Mouse (Mus musculus) mouse trophoblast stem cell (cell line): ENCODE data around the gene Szrd1.

ENCODE experiments used
- in situ Hi-C, 2 experiments: fragments of 300-500 bp; cut with MseI, MboI; formaldehyde crosslinking; loops; 2 replicates in 1 of 2; 3 replicates in 1 of 2; pipeline ENCODE4 v1.15.1; 2025

Szrd1 gene

DNA sequence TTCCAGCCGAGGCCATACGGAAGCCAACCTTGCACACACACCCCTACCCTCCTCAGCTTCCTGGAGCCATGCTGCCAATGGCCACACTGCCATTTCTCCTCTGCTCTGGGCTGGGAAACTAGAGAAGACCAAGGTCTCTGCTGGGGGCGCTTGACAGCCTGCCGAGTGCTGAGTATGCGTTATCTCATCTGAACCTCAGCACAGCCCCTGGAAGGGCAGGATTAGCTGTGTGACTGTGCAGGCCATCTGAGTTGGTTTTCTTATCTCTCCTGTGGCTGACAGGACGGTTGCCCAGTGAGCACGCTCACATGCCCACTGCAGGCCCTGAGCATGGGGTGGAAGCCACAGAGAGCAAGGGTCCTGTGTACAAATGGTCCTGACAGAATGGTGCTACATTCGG is 70.9 kb downstream of the Szrd1 start:
- in situ Hi-C loops: no loop called here

DNA sequence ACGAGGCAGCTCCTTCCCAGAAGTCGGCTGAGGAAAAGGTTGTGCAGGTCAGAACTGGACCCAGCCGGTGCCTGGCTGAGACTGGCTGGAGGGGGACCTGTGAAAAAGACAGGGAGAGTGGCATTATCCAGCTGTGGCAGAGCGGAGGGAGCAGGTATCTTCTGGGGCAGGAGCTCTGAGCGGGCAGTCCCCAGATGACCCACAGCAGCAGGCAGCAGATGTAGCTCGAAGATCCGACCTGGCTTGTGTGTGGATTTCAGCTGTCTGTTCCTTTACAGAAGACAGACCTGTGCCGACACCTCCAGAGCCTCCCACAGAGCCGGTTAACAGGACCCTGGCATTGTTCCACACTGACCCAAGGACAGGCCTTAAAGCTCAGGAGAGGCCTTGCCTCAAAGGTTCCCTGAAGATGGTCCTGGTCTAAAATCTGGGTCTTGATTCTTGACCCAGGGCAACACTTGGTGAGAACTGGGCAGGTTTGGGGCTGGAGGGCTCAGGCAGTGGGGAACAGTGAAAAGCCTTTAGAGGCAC is 72.0 kb downstream of the Szrd1 start:
- in situ Hi-C loops: no loop called here

DNA sequence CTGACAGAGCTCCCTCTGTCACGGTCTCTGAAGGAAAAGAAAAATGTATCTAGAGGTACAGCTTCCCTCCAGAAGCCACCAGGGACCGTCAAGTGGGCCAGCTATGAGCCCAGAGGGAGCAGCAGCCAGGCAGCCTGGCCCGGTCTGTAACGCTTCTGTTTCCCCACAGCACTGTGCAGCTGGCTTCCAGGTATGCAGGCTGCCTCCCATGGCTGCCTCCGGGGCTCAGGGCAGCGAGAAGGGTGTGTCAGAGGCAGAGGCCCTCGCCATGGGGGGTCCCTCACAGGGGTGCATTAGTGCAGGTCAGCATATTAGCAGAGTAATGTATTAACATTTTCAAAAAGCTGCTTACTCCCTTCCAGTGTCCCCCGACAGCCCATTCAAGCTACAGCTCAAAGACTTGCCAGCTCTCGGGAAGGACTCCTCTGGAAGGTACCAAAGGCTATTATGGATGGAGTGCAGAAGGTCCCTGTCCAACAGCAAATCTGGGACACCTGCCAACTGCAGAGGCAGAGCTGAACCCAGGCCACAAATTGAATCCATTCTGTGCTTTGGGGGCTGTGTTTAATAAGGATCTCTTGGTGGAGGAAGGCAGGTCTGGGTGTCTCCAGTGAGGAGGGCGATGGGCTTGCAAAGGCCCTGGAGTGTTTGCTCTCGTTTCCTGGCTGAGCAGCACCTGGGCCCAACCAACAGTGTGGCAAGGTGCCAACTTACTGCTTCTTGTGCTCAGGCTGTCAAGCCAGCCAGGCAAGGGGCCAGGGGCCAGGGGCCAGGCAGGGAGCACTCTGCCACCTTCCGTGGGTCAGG is 72.7 kb downstream of the Szrd1 start:
- in situ Hi-C loops: no loop called here

DNA sequence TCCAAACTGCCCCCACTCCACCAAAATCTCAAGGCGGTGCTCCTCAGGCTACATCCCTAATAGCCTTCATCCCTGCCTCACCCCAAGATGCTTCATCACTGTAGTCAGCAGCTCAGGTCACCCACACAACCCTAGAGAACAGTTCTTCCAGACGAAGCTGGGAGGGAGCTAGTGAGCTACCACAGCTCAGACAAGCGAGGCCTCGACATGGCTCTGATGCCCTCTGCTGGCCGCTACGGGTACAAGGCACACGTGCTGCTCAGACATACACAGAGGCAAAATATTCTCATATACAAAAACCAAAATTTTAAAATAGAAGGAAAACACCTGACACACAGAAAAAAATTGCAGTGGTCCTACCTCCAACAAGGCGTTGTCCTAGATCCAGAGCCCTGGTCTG is 74.5 kb downstream of the Szrd1 start:
- in situ Hi-C loops: no loop called here

DNA sequence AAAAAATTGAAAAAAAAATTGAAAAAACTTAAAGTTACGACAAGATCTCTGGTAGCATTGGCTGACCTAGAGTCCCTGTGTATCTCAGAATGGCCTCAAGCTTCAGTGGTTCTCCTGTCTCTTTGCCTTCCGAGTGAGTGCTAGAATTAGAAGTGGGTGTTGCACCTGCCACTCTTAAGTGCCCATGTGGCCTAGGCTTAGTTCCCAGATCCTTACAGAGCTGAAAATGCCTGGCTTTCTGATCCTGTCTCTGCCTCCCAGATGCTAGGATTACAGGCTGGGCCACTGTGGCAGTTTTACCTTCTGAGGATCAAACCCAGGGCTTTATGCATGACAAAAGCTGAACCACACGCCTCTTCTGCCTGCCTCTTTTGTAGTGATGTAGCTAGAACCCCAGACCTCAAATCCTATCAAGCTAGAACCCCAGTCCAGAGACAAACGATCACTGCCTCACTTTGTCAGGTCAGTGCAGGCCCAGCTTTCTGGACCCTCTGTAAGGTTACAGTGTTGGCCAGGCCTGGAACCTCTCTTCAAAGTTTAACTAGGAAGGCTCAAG is 75.4 kb downstream of the Szrd1 start:
- in situ Hi-C loops: no loop called here
